Mouse (Mus musculus) MEL (cell line): Measurements from ENCODE around the gene Dusp15. TPM values are rescaled to one million over a fixed set of nuclear protein-coding genes. Genes with fewer than 3 reads are reported as not detected.

ENCODE experiments used
- DNase-seq: peaks from one replicate; pipeline ENCODE4 v3.0.0; 2011; ENCODE audit warnings: low read depth, low spot score
- H3K27ac ChIP-seq: 2 replicates; pipeline ENCODE4 v1.5.1; 2012; ENCODE audit warnings: low read depth, mild to moderate bottlenecking, control low read depth, low read length, moderate library complexity; ENCODE audit not compliant: control insufficient read depth
- H3K27me3 ChIP-seq, 2 experiments: fragments of 150-350 bp in 1 of 2; sonication (generic) in 1 of 2; 2 replicates each; pipeline ENCODE4 v1.6.1; 2012; ENCODE audit warnings: low read length in 2 of 2, mild to moderate bottlenecking in 2 of 2, improper control_type of control experiment in 1 of 2, moderate library complexity in 1 of 2; ENCODE audit not compliant: insufficient read depth in 2 of 2, control insufficient read depth in 1 of 2
- H3K36me3 ChIP-seq, 2 experiments: 2 replicates each; pipeline ENCODE4 v1.6.1; 2012 to 2014; ENCODE audit warnings: low read length in 2 of 2, improper control_type of control experiment in 1 of 2, inconsistent platforms in 1 of 2, mild to moderate bottlenecking in 1 of 2; ENCODE audit not compliant: insufficient read depth in 2 of 2, control insufficient read depth in 1 of 2
- H3K4me1 ChIP-seq, 2 experiments: fragments of 150-350 bp in 1 of 2; sonication (generic) in 1 of 2; 2 replicates each; pipeline ENCODE4 v1.6.1; 2012; ENCODE audit warnings: low read length in 2 of 2, improper control_type of control experiment in 1 of 2, mild to moderate bottlenecking in 1 of 2; ENCODE audit not compliant: insufficient read depth in 2 of 2, control insufficient read depth in 1 of 2
- H3K4me3 ChIP-seq, 2 experiments: fragments of 150-350 bp in 1 of 2; sonication (generic) in 1 of 2; 2 replicates each; pipeline ENCODE4 v1.5.1; 2012; ENCODE audit warnings: low read depth in 2 of 2, low read length in 2 of 2, mild to moderate bottlenecking in 2 of 2, moderate library complexity in 2 of 2, control low read depth in 1 of 2, improper control_type of control experiment in 1 of 2; ENCODE audit not compliant: control insufficient read depth in 1 of 2, insufficient read depth in 1 of 2
- H3K79me2 ChIP-seq: 2 replicates; pipeline ENCODE4 v1.6.1; 2012; ENCODE audit warnings: mild to moderate bottlenecking, low read length, moderate library complexity; ENCODE audit not compliant: control insufficient read depth, poor library complexity, insufficient read depth
- H3K9ac ChIP-seq: 2 replicates; pipeline ENCODE4 v1.6.1; 2012; ENCODE audit warnings: low read depth, mild to moderate bottlenecking, control low read depth, low read length, moderate library complexity; ENCODE audit not compliant: control insufficient read depth, poor library complexity, severe bottlenecking
- H3K9me3 ChIP-seq: fragments of 150-350 bp; sonication (generic); replicated peaks from 2 replicates; pipeline ENCODE4 v1.6.1; 2012; ENCODE audit warnings: mild to moderate bottlenecking, low read length, improper control_type of control experiment, moderate library complexity; ENCODE audit not compliant: insufficient read depth
- BHLHE40 ChIP-seq: IDR thresholded peaks from 2 replicates; pipeline ENCODE4 v1.6.1; 2012; ENCODE audit warnings: low read depth, mild to moderate bottlenecking, inconsistent platforms, low read length, improper control_type of control experiment, borderline replicate concordance
- CHD1 ChIP-seq: IDR thresholded peaks from 2 replicates; pipeline ENCODE4 v1.6.1; 2012; ENCODE audit warnings: low read depth, mild to moderate bottlenecking, inconsistent platforms, low read length, improper control_type of control experiment
- CTCF ChIP-seq, 3 experiments: IDR thresholded peaks in 2 of 3; conservative IDR thresholded peaks in 1 of 3; 2 replicates each; pipeline ENCODE4 v1.5.1; 2011 to 2012; ENCODE audit warnings: low read length in 3 of 3, low read depth in 2 of 3, mild to moderate bottlenecking in 2 of 3, improper control_type of control experiment in 1 of 3, inconsistent platforms in 1 of 3, mixed read lengths in 1 of 3, moderate library complexity in 1 of 3; ENCODE audit not compliant: control insufficient read depth in 1 of 3, insufficient read depth in 1 of 3, poor library complexity in 1 of 3, severe bottlenecking in 1 of 3
- E2F4 ChIP-seq: IDR thresholded peaks from 2 replicates; pipeline ENCODE4 v1.6.1; 2011; ENCODE audit warnings: low read depth, low read length, improper control_type of control experiment, borderline replicate concordance
- ELF1 ChIP-seq: IDR thresholded peaks from 2 replicates; pipeline ENCODE4 v1.6.1; 2014; ENCODE audit warnings: low read depth, mild to moderate bottlenecking, inconsistent platforms, low read length, improper control_type of control experiment, moderate library complexity
- ETS1 ChIP-seq: IDR thresholded peaks from 2 replicates; pipeline ENCODE4 v1.6.1; 2012; ENCODE audit warnings: low read depth, mild to moderate bottlenecking, inconsistent platforms, low read length, improper control_type of control experiment, moderate library complexity
- KAT2A ChIP-seq: conservative IDR thresholded peaks from 2 replicates; pipeline ENCODE4 v1.6.1; 2012; ENCODE audit warnings: low read depth, low read length, improper control_type of control experiment, inconsistent platforms
- MAX ChIP-seq: IDR thresholded peaks from 2 replicates; pipeline ENCODE4 v1.6.1; 2011; ENCODE audit warnings: low read length, improper control_type of control experiment
- MAZ ChIP-seq: IDR thresholded peaks from 2 replicates; pipeline ENCODE4 v1.6.1; 2012; ENCODE audit warnings: low read depth, mild to moderate bottlenecking, inconsistent platforms, low read length, improper control_type of control experiment
- MEF2A ChIP-seq: IDR thresholded peaks from 2 replicates; pipeline ENCODE4 v1.6.1; 2014; ENCODE audit warnings: low read depth, mild to moderate bottlenecking, inconsistent platforms, low read length, improper control_type of control experiment; ENCODE audit not compliant: poor library complexity, insufficient replicate concordance, severe bottlenecking; ENCODE audit errors: extremely low read depth
- MXI1 ChIP-seq: IDR thresholded peaks from 2 replicates; pipeline ENCODE4 v1.6.1; 2011; ENCODE audit warnings: mild to moderate bottlenecking, low read depth, low read length, improper control_type of control experiment
- MYB ChIP-seq: IDR thresholded peaks from 2 replicates; pipeline ENCODE4 v1.6.1; 2011; ENCODE audit warnings: mild to moderate bottlenecking, low read depth, low read length, improper control_type of control experiment
- POLR2AphosphoS5 ChIP-seq: IDR thresholded peaks from 2 replicates; pipeline ENCODE4 v1.6.1; 2012; ENCODE audit warnings: low read depth, borderline replicate concordance, mild to moderate bottlenecking, inconsistent platforms, low read length, moderate library complexity, mixed read lengths
- TAL1 ChIP-seq: IDR thresholded peaks from 2 replicates; pipeline ENCODE4 v1.6.1; 2012; ENCODE audit warnings: mild to moderate bottlenecking, inconsistent platforms, low read length, moderate library complexity, mixed read lengths
- TCF12 ChIP-seq: IDR thresholded peaks from 2 replicates; pipeline ENCODE4 v1.6.1; 2014; ENCODE audit warnings: low read depth, mild to moderate bottlenecking, inconsistent platforms, low read length, improper control_type of control experiment, moderate library complexity
- USF1 ChIP-seq: IDR thresholded peaks from 2 replicates; pipeline ENCODE4 v1.6.1; 2014; ENCODE audit warnings: low read depth, mild to moderate bottlenecking, inconsistent platforms, low read length, improper control_type of control experiment, moderate library complexity
- polyA plus RNA-seq, 2 experiments: library from polyadenylated mRNA; stranded (reverse) in 1 of 2; unstranded in 1 of 2; fragments of >175 nt in 1 of 2; fragments of >200 nt in 1 of 2; gene quantifications; 2 replicates each; pipeline versions ENCODE4 v1.2.1 to v1.2.4; 2012; ENCODE audit warnings: low replicate concordance in 2 of 2, low read depth in 1 of 2; ENCODE audit not compliant: insufficient read length in 2 of 2, insufficient read depth in 1 of 2, missing spikeins in 1 of 2
- total RNA-seq: library from RNA; depleted of rRNA; stranded (reverse); fragments of 300-350 nt; gene quantifications from 2 replicates; pipeline ENCODE4 v1.2.3, GENCODE M21; 2012

Gene Dusp15
- total and polyA plus RNA-seq, 3 experiments = not detected

DNA sequence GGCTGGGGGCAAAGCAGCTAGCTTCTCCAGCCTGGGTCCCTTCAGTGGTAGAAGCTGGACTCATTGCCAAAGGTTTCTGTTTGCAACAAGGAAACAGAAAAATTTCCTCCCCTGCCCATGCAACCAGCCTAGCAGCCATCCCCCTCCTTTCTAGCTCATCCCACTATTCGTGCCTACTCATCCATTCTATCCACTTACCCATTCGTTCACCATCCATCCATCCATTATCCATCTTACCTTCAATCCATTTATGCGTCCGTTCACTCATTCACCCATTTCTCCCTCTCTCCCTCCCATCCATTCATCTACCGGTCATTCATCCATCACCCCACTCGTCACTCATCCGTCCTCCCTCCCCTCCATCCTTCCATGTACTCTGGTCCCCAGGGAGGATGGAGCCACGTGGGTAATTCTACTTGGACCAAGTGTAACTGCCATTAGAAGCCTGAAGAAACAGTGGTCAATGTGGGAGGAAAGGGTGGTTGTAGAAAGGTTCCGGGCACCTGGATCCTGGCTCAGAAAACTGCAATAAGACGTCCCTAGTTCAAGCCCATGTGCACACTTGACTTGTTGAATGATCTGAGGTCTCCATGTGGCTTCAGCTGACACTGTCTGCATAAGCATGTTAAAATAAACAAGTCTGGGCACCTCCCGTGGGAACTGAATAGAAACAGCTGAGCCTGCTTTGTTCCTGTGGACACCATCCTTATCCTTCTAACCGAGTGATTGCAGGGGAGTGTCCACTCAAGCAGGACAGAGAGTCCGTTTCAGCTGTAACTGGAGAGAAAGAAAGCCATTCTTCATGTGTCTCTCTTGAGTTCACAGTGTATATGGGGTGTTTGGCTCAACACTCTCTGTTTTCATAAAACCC, 587 bp upstream of the Dusp15 start:
- Histone ChIP-seq H3K27me3 (peaks cover 20 to 23% of the 10 kb centered on the region in 2 experiments), H3K27ac (no peak overlapping the region), H3K9ac (no peak overlapping the region), H3K79me2 (no peaks in the 10 kb centered on the region), H3K36me3 (no peaks in the 10 kb centered on the region), H3K4me3 (no peak overlapping the region), H3K4me1 (no peaks in the 10 kb centered on the region), H3K9me3 (no peaks in the 10 kb centered on the region)
- TF ChIP-seq ELF1 = no peak
- no peak for TF ChIP-seq MEF2A
- no peak for TF ChIP-seq E2F4
- TF ChIP-seq TAL1 = no peak
- TF ChIP-seq KAT2A = no peak
- TF ChIP-seq BHLHE40 = no peak
- no peak for TF ChIP-seq ETS1
- TF ChIP-seq CTCF (IDR thresholded peaks at IDR 0.05 in 2 of 3, conservative IDR thresholded peaks at IDR 0.05 in 1 of 3; ENCODE audit: control insufficient read depth in 1 of 3, insufficient read depth in 1 of 3, low read depth in 2 of 3, low read length in 3 of 3, poor library complexity in 1 of 3, severe bottlenecking in 1 of 3) = no peak
- TF ChIP-seq CHD1 = no peak
- DNase-seq = no peak

DNA sequence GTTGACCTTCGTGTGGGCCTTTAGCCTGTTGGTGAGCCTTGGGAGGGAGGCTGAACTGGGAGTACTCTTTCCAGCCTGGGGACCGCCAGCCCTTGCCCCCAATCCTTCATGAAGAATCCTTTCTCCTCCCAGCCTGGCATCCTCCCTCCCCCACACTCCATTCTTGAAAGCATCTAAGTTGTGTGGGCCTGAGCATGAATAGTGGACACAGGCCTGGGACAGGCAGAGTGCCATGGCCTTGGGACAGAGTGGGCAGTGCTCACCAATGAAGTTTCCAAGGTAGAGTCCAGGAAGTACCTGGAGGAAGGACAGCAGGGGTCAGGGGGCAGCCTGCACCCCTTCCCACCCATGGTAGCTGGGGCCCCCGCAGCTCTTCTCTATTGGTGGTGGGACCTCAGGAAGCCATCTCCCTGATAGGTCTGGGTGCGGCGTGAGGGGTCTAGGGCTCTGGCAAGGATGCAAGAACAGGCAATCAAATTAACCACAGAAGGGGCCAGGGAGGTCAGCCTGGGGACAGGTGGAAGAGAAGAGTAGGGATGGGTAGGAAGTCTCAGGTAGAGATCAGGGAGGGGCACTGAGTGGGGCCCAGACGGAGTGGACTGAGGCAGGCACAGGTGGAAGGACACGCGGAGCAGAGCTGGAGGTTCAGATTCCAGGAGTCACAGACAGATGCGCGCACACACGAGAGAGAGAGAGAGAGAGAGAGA, 987 bp downstream of the Dusp15 start:
- DNase-seq = no peak
- Histone ChIP-seq H3K4me1 (no peaks in the 10 kb centered on the region), H3K36me3 (no peaks in the 10 kb centered on the region), H3K27ac (no peak overlapping the region), H3K9ac (no peak overlapping the region), H3K4me3 (no peak overlapping the region), H3K9me3 (no peaks in the 10 kb centered on the region), H3K27me3 (peaks cover 24 to 27% of the 10 kb centered on the region in 2 experiments), H3K79me2 (no peaks in the 10 kb centered on the region)
- no peak for TF ChIP-seq POLR2AphosphoS5
- no peak for TF ChIP-seq MYB
- TF ChIP-seq MXI1 = no peak
- no peak for TF ChIP-seq MAX
- TF ChIP-seq MAZ = no peak
- TF ChIP-seq USF1 = no peak
- no peak for TF ChIP-seq KAT2A
- TF ChIP-seq CHD1 = no peak
- TF ChIP-seq TCF12 = no peak
